Mouse (Mus musculus) left cerebral cortex, postnatal 4 days (tissue): Measurements from ENCODE around the gene Noc2l. TPM values are rescaled to one million over a fixed set of nuclear protein-coding genes. Genes with fewer than 3 reads are reported as not detected.

ENCODE experiments used
- DNase-seq: peaks from one replicate; pipeline ENCODE4 v3.0.0-alpha.2; 2022
- intact Hi-C: fragments of 180-260 bp; cut with DNase I; formaldehyde crosslinking; loops from one replicate; pipeline ENCODE4 v1.15.1; 2025
- total RNA-seq, 2 experiments: library from RNA; stranded (reverse); gene quantifications; 2 replicates each; pipeline ENCODE4 v1.2.3; 2021

Gene Noc2l
- total RNA-seq = 10 to 100 TPM; 77.3 to 78.3 TPM

DNA sequence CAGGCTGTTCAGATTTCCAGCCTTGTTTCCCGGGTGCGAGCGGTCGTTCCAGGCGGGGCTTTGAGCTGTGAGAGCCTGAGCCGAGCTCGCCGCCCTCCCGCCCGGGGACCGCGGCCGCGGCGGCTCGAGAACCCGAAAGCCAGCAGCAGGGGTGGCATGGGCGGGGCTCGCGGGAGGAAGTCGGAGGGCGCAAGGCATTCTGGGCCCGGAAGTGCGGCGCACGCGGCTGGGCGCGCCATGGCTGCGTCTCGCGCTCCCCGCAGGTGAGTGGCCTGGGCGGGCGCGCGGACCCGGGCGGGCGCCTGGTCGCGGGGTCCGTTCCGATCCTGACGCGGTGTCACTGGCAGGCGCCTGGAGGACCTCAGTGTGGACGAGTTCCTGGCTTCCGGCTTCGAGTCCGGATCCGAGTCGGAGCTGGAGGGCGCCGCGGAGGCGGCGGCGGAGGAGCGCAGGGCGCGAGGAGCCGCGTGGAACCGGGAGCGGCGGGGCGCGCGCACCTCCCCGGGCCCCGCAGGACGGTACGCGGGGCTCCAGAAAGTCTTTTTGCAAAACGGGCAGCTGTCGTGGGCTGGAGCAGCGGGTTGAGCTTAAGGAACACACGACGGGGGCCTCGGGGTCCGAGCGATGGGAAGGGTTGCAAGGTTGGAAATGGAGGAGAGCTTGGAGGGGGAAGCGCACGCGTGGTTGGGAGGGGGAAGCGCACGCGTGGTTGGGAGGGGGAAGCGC, at the start of gene Noc2l:
TSS of gene Noc2l (plus strand) at position 203 of the 726 bp plus-strand sequence.
- DNase-seq = peak; percentile 95
- intact Hi-C loops = no loop called here

DNA sequence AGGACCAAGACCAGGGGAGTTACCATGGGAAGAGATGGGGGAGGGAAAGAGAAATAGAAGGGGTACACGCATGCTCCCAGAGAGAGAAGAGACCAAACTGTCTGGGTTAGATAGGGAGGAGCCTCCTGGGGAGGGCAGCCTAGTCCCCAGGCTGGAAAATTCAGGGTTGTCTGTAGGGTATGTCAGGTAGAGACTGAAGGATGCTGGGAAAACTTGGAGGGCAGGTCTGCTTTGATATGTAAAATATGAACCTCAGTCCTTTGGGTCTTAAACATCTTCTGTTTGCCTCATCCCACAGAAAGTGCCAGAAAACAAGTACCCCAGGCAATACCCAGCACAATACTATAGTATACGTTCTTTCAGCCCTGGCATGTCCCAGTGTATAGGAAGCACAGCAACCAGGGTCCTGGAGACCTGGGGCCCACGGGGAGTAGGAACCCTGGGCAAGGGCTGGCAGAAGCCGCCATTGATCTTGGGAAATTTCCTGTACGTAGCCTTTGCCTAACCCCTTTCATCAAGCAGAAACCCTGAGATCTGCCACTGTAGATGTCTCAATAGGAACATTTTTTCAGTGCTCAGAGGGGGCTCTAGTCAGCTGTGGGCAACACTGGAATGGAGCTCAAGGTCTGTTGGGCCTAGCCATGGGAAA, 47.5 kb upstream of the Noc2l start:
- no peak for DNase-seq
- intact Hi-C loops = no loop called here

DNA sequence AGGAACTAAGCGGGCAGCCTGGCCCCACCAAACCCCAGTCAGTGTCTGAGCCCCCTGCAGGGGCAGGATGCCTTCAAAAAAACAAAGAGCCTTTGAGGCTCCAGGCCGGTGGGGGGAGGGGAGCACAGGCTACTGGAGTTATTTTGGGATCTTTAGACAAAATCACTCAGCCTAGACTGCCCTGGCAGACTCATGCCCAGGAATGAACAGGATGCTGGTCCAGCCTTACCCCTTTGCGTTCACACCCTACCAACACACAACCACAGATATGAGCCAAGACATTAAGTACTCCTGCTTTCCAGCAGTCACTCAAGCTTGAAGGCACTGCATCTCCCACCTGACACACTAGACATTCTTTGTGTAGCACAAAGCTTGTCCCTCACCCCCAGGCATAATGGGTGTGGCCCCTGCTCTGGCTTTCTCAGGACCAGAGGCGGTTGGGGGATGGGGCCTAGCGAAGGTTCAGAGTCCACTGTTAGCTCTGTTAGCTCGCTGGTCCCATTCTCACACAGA, 46.9 kb upstream of the Noc2l start:
- peak; percentile 74 for DNase-seq
- intact Hi-C loops = no loop called here

DNA sequence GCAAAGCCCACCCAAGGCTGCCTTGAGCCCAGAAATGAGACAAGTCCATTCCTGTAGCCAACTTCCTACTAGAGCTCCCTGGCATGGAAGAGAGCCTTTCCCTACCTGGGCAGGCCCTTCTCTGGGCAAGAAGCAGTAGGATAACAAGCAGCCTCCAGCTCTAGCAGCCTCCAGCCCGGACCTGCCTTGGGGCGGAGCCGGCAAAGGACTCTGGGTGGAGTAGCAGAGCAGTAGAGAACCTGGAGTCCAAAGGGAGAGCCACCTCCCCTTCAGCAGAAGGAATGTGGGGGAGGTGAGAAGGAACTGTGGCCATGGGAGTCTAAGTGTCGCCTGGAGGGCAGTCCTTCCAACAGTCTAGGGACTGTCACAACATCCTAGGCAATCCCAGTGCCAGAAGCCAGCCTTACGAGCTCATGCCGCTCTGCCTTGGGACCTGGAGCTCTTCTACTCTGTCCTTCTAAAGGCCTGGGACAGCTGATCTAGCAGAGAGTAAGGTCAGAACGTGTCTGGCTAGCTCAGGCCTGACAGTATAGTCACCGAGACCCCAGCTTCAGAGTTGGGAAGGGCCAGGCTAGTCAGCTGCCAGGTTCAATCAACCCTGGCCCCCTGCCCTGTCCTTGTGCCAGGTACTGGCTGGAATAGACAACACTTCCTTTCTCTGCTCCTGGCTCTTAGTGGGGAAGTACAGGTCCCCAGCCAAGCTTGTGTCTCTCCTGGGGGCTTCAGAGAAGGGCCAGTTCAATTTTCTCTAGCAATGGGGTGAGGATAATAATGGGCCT, 43.2 kb upstream of the Noc2l start:
- intact Hi-C loops = no loop called here

DNA sequence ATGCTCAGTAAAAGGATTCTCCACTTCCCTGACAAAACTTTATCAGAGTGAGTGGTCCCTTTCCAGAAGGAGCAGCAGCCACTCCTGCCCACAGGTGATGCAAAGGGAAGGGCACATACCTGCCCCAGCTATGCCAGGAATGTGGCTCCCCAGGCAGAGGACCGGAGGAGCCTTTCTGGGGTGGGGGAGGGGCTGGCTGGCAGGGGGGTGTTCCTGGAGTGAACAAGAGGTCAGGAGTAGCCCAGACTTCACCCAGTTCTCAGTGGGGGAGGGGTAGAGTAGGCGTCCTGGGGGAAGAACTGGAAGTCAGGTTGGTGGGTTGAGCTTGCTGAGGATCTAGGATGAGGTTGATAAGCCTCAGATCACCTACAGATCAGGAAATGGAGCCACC, 42.6 kb upstream of the Noc2l start:
- intact Hi-C loops = no loop called here
- no peak for DNase-seq

More for the DNA sequence above, 43.2 kb upstream of the Noc2l start:
- DNase-seq = peak; percentile 81

DNA sequence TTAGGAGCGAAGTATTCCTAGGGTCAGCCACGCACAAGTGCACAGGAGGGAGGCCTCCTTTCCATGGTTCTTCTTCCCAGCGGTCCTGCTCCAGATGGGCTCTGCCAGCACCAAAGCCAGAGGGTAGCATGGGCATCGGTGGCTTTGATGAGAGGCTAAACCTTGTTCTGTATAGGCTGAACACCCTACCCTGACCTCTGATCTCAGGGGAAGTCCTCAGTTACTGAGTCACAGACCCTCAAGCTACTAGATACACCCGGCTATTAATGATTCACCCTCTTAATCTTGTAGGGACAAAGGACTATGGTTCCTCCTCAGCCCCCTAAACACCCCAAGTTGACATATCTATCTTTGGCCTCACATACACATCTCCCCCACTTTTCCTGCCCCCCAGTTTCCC, 41.9 kb upstream of the Noc2l start:
- no peak for DNase-seq
- intact Hi-C loops = no loop called here

DNA sequence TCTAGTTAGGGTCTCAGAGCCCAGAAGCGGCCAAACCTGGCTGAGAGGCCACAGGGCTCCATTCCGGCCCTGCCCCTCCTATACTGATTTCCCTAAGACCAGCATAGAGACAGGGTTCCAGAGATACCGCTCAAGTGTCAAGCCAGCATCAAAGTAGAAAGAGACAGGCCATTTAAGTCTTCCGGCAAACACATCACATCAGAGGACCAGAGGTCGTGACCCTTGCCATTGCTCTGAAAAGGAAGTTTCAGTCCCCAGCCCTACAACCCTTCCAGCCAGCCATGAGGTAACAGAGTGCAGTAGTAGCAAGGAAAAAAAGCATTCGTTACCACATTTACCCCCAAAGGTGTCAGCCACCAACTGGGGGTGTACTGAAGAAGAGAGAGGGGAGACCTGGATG, 41.5 kb upstream of the Noc2l start:
- intact Hi-C loops = no loop called here
- DNase-seq = no peak

DNA sequence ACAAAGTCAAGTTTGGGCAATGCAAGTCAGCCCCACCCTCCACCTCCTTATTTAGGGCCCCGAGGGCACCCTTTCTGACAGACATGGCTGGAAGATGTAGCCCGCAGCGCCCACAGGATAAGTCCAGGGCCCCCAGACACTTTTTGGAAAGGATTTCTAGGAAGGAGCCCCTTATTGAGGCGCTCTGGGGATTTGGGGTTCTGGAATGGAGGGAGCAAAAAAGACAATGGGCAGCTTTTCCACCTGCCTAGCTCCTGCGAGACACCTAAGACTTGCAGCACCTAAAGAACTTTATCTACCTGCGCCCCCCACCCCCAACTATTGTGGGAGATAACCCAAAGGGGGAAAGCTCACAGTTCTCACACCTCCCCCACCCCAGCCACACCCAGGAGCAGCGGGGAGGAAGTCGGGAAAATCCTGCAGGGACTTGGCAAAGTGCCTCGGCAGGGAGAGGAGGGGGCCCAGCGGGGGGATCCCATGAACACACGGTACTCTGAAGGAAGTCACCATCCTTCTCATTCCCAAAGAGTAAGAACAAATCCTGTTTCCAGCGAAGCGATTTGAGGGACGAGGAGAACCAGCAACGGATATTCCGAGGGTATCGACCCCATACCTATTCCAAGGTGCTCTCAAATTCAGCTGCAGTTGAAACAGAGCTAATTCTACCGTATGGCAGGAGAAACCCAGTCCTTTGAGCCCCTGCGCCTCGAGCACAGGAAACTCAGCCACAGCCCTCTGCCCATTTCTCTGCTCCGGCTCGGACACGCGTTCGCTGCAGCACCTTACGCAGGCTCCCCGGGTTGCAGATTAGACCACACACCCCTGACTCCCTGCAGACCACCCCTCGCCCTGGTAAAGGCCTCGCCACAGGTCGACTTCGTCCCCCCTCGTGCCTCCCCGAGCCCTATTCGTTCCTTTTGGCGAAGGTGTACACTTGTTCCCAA, 39.6 kb upstream of the Noc2l start:
- intact Hi-C loops = no loop called here
- DNase-seq = peak; percentile 71

DNA sequence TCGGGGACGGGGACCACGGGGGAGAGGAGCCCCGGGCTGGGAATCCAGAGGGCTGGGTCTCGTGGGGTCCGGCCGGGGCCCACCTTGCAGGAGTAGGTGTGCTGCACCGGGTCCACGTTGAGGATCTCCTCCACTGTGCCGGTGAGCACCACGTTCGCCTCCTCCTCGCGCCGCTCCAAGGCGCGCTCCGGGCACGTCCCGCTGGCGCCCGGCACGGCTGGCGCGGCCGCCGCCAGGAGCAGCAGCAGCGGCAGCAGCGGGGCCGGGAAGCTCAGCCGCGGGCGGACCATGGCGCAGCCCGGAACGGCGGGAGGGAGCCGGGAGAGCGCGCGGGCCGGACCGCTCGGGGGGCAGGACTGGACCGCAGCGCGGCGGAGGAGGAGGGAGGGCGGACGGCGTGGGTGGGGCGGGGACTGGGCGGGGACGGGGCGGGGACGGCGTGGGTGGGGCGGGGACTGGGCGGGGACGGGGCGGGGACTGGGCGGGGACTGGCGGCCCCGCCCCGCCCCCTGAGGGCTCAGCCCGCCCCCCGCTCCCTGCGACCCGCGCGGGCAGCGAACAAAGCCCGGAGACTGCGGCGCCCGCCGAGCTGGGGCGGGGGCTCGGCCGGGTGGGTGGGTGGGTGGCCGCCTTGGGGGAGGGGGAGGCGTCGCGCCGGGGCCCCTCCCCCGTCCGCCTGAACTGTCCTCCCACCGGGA, 38.5 kb upstream of the Noc2l start, which contains the start of gene Agrn:
TSS of gene Agrn (minus strand) at position 358 of the 698 bp plus-strand sequence.
- peak; percentile 80 for DNase-seq
- intact Hi-C loops = no loop called here

DNA sequence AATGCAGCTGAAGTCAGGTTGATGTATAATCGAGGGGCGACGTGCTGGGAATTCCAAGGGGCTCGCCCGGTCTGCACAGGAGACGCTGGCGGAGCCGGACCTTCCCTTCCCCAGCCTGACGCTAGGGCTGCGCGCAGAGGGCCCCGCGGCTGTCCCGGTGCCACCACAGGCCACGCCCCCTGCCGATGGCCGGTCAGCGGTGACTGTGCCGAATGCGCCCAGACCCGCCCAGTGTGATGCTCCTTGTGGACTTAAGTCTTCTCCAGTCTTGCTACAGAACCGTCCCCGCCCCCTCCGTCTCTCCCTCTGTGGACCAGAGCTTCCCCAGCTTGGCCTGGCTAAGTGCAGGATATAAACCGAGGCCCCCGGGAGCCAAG, 38.0 kb upstream of the Noc2l start:
- DNase-seq = peak; percentile 93
- intact Hi-C loops = no loop called here

DNA sequence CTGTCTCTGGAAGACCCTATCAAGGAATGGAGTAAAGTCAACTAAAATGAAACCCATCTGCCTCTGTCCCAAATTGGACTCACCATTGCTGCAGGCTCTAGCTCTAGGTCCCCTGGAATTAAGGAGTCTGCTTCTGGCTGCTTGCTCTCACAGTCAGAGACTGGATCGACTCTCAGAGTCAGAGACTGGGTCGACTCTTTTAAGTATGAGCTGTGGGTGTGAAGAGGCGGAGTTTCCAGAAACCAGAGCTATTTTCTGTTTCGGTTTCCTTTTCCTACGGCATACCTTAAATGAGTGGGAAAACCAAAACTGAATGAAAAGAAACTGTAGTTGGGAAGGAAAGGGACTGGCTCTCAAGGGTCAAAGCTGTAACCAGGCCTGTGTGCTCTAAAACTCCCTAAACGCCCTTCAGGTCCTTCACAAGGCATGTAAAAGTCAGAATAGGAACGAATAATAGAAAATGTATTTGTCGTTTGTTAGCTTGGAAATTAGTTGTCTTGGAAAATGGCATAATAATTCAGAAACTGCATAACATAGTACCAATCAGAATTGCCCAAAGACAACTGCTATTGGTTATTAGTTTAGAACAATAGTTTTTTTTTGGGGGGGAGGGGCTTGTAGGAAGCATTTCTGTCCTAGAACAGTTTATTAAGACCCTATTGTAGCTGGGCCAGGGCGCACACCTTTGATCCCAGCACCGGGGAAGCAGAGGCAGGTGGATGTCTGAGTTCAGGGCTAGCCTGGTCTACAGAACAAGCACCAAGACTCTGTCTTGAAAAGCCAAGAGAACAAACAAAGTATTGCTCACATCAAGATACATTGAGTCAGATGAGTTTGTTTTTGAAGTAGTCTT, 35.0 kb upstream of the Noc2l start, which contains the start of gene Isg15:
TSS of gene Isg15 (minus strand) at position 196 of the 853 bp plus-strand sequence.
- DNase-seq = no peak
- intact Hi-C loops = no loop called here

DNA sequence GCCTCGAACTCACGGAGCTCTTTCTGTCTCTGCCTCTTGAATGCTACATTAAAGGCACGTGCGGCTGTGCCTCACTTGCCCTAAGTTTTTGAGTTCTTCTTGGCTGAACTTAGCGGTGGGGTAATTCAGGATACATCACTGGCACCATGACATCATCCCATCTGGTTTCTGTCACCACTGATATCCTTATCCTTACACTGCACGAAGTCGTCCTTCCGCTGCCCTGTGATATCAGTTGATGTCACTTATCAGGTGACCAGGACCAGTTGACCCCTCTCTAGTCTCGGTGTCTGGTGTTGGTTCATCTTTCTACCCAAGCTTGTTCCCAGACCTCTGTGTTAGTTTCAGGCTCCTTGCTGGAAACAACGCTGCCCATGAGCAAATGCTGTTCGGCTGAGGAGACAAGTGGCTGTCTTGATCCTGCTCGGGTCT, 33.3 kb upstream of the Noc2l start:
- no peak for DNase-seq
- intact Hi-C loops = no loop called here

DNA sequence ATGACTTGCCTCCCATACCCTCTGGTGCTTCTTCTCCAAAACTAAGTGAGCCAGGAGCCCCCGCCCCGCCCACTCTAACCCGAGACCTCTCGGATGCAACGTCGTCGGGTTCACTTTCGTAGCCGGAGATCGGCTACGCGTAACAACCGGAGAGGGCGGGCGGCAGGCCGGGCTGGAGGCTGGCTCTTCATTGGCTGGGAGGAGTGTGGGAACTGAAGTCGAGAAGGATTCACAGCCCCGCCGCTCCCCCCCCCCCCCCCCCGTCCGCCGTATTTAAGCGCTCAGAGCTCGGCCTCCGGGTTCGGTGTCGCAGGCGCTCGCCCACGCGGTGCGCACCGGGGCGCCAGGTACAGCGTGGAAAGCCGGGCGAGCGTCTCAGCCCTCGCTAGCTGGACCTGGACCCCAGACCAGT, 32.8 kb upstream of the Noc2l start, which contains the start of gene AW011738:
TSS of gene AW011738 (plus strand) at position 304 of the 412 bp plus-strand sequence.
- intact Hi-C loops = no loop called here
- peak; percentile 73 for DNase-seq

DNA sequence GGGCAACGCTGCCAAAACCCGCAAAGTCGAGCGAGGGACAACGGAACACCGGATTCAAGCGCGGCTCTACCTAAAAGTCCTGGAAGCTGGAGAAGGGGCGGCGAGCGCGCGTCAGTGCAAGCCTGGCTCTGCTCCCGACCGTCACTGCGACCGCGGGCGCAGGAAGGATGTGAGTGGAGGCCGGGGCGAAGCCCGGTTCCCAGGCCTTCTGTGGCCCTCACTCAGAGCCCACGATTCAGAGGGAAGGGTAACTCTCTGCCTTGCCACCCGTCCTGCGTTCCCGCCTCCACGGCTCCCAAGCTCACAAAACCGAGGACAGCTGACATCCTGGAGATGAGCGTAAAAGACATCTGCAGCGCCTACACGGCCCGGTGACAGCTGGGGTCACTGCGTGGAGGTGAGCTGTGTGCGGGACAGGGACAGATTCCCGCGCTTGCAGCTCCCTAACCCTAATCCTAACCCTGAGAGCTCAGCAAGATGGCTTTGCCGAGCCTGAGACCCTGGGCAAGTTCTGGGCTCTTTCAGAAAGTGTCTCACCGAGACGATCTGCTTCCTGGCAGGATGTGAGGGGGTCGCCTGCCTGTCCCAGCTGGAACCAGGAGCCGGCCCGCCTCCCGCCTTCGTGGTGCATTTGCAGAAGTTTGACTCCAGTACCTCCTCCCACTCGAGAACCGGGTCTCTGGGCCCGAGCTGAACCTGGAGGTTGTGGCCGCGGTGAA, 32.2 kb upstream of the Noc2l start:
- no peak for DNase-seq
- intact Hi-C loops = no loop called here

DNA sequence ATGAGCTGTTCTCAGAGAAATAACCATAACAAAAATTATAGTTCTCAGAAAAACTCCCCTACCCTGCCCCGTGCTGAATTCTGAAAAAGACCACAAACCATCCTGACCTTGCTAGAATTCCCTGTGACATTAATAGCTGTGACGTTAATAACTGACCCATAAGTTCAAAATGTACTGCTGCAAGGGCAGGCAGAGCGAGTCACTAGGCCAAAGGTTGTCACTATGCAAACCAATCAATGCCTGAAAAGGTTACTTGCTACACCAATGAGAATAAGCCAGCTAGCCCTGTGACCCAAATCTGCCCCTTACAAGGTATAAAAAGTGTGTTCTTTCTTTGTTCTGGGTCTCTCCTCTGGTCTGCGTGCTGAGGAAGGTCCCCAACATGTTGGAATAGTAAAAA, 26.9 kb upstream of the Noc2l start:
- no peak for DNase-seq
- intact Hi-C loops = no loop called here

DNA sequence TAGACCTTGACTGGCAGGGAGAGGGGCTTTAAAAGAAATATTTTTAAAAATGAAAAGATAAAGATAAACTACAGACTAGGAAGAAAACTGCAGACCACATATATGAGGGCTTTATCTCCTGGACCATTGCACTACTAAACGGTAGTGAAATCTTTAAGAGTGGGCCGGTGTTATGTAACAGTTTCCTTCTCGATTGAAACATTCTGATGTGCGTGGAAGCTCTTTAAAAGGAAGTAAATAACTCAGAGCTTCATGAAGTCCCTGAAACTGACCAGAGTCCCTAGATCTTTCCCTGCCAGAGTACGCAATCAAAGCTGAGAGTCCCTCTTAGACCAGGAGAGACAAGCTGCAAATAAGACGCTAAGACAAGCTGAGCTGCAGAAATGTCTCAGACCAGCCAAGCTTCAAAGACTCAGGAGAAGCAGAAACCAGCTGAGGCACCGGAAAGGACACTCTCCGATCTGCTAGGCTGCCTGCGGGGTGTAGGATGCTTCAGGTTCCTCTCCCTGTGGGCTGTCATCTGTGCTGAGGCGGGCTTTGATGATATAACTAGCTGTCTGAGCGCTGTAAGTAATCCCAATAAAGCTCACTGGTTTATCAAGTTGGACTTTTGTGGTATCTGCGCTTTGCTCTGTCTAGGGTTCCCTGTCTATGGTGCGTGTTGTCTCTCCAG, 25.7 kb upstream of the Noc2l start:
- no peak for DNase-seq
- intact Hi-C loops = no loop called here

DNA sequence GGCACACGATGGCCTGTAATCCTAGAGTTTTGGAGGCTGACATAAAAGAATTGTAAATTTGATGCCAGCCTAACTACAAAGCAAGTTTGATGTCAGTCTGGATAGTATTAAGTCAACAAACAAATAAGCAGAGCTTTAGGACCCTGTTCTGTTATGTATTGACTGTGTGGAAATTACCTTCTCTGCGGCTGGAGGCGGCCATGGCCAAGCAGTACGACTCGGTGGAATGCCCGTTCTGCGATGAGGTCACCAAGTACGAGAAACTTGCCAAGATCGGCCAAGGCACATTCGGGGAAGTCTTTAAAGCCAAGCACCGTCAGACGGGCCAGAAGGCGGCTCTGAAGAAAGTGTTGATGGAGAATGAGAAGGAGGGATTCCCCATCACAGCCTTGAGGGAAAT, 22.7 kb upstream of the Noc2l start:
- DNase-seq = no peak
- intact Hi-C loops = no loop called here
